Mouse (Mus musculus) ES-Bruce4 (cell line): ENCODE measurements around the gene Trappc12.

Experiments
- CTCF ChIP-seq: IDR thresholded peaks from one replicate; pipeline ENCODE4 v1.8.1; 2011; ENCODE audit warnings: low read depth, low read length
- POLR2A ChIP-seq: IDR thresholded peaks from one replicate; pipeline ENCODE4 v1.8.1; 2011; ENCODE audit warnings: low read length; ENCODE audit not compliant: insufficient read depth

GRCm38 (mm10) chr12:28704381-28704780, 45.9 kb downstream of the Trappc12 start:
- TF ChIP-seq POLR2A, result no peak
- peak; percentile 8 for TF ChIP-seq CTCF
